Mouse (Mus musculus): ENCODE results near the gene Cacna1d. TPM values are rescaled to one million over a fixed set of nuclear protein-coding genes. Genes with fewer than 3 reads are reported as not detected.

Gene Cacna1d
- total RNA-seq, 4 experiments from 2014 or later = 0.05 to 0.19 (median 0.19) TPM; not detected in 1

GRCm38 (mm10) chr14:30106550-30106949 lies 384.7 kb downstream of the Cacna1d start:
- DNase-seq (ENCODE audit: low spot score in 2 of 2) = no peak

DNA sequence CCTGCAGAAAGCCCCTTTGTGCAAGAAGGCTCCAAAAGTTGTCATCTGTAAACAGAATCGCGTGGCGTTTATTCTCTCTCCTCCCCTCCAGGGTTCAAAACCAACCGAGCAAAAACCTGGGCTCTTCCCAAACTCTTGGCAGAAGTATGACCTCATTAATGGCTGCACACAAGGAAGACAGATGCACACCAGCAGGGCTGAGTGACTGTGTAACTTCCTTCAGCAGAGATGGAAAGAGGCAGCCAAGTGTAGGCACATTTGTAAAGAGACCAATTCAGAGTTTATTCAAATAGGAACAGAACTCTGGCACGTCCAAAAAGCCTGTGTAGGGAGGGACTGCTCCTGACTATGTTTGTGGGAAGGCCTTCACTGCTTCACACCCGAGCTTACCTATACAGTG lies 385.7 kb downstream of the Cacna1d start:
- no peak for DNase-seq (ENCODE audit: low spot score in 2 of 2)

DNA sequence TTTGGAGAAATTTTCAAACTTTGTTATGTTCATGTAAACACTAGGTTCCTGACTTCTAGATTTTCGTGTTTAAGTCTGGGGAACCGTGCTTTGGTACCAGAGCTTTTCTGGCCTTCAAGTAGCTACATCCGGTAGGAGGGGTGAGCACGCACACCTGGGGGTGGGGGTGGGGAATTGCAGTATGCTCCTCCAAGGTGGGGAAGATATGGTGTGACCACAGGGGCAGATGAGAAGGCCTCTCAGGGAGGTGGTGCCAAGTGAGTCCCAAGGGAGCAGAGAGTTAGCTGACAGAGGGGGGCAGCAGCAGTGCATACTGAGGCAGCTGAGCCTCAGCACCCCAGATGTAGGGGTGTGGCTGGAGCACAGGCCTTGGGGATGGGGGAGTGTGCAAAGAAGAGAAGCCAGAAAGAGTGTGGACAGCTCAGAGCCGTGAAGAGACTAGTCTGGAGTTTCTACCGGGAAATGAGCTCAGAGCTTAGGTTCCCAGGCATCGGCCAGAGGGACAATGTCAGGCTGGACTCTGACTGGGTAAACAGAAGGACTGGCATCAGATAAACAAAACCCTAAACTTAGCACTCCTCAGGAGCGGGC lies 387.2 kb downstream of the Cacna1d start:
- no peak for DNase-seq (ENCODE audit: low spot score in 2 of 2)

- no peak for DNase-seq (ENCODE audit: low spot score in 2 of 2)
Measured at GRCm38 (mm10) chr14:30097239-30097638, 394.0 kb downstream of the Cacna1d start.

GRCm38 (mm10) chr14:30092426-30092825 lies 398.8 kb downstream of the Cacna1d start:
- no peak for DNase-seq (ENCODE audit: low spot score in 2 of 2)

- DNase-seq (ENCODE audit: low spot score in 2 of 2) = no peak
Measured at GRCm38 (mm10) chr14:30092021-30092420, 399.2 kb downstream of the Cacna1d start.

DNA sequence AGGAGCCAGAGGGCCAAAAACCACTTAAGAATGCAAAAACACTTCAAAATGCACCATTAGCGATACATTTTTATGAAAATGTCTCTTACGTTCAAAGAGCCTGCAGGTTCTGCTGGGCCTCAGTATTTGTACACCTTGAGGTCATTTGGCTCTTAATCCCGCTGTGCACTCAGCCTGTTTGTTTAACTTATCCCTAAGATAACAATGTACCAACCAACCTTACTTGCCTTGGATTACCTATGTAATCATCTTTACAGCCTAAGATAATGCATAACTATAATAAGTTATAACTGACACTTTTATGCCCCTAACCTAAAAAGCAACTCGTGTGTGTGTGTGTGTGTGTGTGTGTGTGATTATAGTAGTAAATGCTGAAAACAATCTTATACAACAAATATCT lies 411.5 kb downstream of the Cacna1d start:
- DNase-seq (ENCODE audit: low spot score in 2 of 2) = no peak

DNA sequence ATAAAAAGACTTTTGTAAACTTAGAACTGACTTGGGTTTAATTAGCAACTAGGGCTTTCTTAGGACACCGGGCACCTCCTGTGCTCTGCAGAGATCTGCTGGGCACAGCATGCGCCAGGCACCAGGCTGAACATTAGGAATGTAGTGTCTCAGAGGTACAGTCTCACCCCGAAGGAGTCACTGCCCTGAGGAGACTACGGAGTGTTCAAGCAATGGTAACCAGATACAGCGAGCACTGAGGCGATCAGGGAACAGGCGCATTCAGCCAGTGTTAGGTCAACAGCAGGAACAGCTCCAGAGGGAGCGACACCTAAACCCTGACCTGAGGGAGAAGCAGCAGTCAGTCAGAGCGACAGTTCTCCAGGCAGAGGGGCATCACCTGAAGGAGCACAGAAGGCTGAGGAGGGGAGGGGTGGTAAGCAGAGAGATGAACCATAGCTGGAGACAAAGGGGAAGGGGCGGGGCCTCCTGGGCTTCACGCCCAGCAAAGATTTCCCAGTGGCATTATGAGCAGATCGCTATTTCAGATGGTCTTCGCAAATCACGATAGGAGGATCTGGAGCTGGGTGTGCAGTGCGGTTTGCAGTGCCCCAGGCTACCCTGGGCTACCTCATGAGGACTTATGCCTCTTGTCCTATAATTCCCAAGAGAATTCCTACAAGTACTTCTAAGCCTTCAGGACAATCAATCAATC lies 413.0 kb downstream of the Cacna1d start:
- DNase-seq (ENCODE audit: low spot score in 2 of 2) = no peak

DNA sequence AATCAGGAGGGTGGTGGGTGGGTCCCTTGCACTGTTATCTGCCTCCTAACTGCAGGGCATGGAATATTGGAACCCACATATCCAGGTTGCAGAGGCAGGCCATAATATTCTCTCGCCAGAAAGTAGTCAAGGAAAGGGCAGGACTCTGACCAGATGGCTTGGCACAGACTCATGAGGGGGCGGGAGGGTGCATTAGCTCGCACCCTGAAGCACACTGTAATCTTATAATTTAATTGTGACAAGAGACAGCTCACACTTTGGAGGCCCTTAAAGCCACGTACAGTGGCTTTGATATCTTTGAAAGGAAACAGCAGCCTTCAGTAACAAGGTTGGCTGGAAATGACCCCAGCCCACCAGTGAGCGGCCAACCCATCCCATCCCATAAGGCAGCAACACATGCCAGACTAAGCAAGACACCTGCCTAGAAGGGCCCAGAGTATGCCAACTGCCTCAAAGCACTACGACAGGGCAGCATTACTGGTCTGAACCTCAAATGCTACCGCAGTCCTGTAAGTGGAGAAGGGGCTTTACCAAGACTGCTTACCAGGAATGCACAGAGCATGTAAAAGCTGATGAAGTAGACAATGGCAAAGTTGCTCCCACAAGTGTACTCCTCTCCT lies 415.9 kb downstream of the Cacna1d start:
- DNase-seq (ENCODE audit: low spot score in 2 of 2) = no peak

DNA sequence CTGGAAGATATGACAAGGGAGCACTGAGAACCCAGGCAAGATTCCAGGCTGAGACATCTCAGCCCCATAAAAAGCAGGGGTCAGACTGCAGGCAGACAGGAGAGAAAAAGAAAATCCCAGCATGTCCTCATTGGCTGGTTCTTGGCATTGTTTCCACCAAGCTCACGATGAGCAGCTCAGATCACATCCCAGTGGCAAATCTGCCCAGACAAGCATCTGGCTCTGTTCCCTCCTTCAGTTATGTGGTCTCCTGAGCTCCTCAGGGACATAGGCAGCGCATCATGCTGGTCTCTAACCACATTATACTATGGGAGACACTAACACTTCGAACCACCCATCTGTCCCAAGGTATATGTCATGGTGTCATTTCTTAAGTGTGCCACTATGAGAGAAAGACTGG lies 422.7 kb downstream of the Cacna1d start:
- DNase-seq (ENCODE audit: low spot score in 2 of 2) = no peak

- DNase-seq (ENCODE audit: low spot score in 2 of 2) = no peak
Measured at GRCm38 (mm10) chr14:30066752-30067151, 424.5 kb downstream of the Cacna1d start.

DNA sequence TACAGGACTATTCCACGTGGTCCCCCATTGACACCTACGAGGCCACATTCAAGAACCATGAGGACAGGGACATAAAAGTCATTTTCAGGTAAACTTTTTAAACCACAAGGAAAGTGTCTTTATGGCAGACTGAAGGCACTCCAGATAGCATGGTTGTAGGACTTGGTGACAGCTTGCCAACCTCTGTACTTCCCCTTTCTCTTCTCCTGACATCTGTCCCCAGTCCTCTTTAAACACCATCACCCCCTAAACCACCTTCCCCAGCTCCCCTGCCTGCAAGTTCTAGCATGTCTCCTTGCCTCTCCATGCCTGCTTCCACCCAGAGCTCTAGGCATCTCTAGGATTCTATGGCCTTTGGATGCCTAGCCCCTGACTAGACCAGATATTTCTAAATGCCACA lies 426.4 kb downstream of the Cacna1d start:
- DNase-seq (ENCODE audit: low spot score in 2 of 2) = no peak

GRCm38 (mm10) chr14:30056031-30056766 lies 435.1 kb downstream of the Cacna1d start:
- no peak for DNase-seq (ENCODE audit: low spot score in 2 of 2)

GRCm38 (mm10) chr14:30054922-30055321 lies 436.3 kb downstream of the Cacna1d start:
- DNase-seq (ENCODE audit: low spot score in 2 of 2) = no peak

- no peak for DNase-seq (ENCODE audit: low spot score in 2 of 2)
Measured at GRCm38 (mm10) chr14:30050280-30050679, 441.0 kb downstream of the Cacna1d start.

- no peak for DNase-seq (ENCODE audit: low spot score in 2 of 2)
Measured at GRCm38 (mm10) chr14:30048049-30048448, 443.2 kb downstream of the Cacna1d start.

DNA sequence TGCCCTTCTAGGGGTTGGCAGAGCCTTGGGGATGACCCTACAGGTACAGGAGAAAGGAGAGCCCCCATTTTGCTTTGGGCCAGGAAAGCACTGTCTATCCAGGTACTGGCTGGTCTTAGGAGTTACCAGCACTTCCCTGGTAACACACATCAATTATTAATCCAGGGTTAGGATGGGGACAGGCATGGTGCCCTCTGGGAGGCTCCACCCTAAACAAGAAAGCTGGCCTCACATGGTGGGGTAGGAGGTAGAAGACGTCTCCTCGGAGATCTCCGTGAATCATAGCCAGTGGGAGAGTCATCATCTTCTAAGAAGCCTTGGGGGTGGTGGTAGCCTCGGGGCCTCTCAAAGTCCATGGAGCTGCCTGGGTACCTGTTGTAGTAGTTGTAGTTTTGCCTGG lies 444.3 kb downstream of the Cacna1d start:
- DNase-seq (ENCODE audit: low spot score in 2 of 2) = no peak

DNA sequence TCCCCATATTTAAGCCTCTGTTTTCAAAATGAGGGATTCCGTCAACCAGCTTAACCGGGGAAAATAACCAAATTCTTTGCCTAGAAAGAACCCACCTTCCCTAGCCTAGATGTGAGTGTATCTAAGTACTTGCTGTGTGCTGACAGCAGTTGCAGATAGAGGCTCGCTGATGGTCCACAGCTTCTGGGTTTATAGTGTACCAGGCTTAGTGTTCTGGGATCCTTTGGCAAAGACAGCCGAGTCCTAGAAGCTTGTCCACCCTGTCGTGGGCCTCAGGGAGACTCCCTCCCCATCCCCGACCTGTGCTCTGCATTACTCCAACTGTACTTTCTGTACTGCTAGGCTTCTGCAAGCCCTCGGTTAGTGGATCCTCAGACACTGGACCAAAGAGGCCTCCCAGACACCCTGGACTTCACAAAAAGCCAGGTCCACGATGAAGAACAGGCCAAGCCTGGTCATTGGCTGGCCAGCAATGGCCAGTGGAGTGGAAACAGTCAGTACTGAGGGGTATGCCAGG lies 445.5 kb downstream of the Cacna1d start:
- DNase-seq (ENCODE audit: low spot score in 2 of 2) = no peak

- DNase-seq (ENCODE audit: low spot score in 2 of 2) = no peak
Measured at GRCm38 (mm10) chr14:30045239-30045638, 446.0 kb downstream of the Cacna1d start.

DNA sequence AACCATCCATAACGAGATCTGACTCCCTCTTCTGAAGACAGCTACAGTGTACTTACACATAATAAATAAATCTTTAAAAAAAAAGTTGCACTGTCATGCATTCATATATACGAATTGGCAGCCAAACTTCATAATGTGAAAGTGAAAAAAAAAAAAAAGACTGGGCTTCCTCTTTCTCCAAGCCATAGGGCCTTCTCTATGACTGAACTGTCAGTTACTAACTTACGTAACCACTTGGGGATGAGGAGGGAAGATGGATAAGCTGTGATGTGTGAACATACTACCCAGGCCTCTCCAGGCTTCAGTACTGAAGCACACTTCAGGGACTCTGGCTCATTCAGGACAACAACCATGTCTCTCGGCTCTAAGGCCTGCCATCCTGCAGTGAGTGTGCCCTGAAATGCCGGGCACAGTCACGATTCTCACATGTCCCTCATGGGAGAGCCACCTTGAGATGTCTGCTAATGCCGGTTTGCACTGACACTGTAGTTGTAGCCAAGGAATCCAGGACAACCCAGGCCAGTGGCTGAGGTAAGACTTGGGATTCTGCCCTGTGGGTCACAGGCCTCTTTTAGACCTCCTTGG lies 447.8 kb downstream of the Cacna1d start:
- no peak for DNase-seq (ENCODE audit: low spot score in 2 of 2)

GRCm38 (mm10) chr14:30041836-30042235 lies 449.4 kb downstream of the Cacna1d start:
- DNase-seq (ENCODE audit: low spot score in 2 of 2) = no peak

GRCm38 (mm10) chr14:30039413-30039812 lies 451.8 kb downstream of the Cacna1d start:
- DNase-seq (ENCODE audit: low spot score in 2 of 2) = no peak
